Mouse (Mus musculus) intestine, embryonic 14.5 days (tissue): ENCODE results near the gene Pcbd2. TPM values are rescaled to one million over a fixed set of nuclear protein-coding genes. Genes with fewer than 3 reads are reported as not detected.

Experiments
- ATAC-seq: fragments of 200-750 bp; cut with Nextera tagmentation; replicated peaks from 2 replicates; pipeline ENCODE4 v1.8.0; 2017; ENCODE audit warnings: low read depth, moderate number of reproducible peaks, moderate TSS enrichment, moderate library complexity; ENCODE audit not compliant: low FRiP score, low TSS enrichment
- DNase-seq: peaks from one replicate; pipeline ENCODE4 v3.0.0-alpha.2; 2018; ENCODE audit warnings: low spot score
- H3K27ac ChIP-seq: fragments of 300-500 bp; sonication (generic); 2 replicates; pipeline ENCODE4 v1.5.1; 2014; ENCODE audit warnings: low read depth, mild to moderate bottlenecking, control low read depth
- H3K27me3 ChIP-seq: fragments of 300-500 bp; sonication (generic); replicated peaks from 2 replicates; pipeline ENCODE4 v1.6.1; 2014; ENCODE audit warnings: low read length, control low read depth; ENCODE audit not compliant: control insufficient read depth, insufficient read depth
- H3K36me3 ChIP-seq: fragments of 300-500 bp; sonication (generic); 2 replicates; pipeline ENCODE4 v1.6.1; 2014; ENCODE audit warnings: low read length, control low read depth; ENCODE audit not compliant: control insufficient read depth, insufficient read depth
- H3K4me1 ChIP-seq: fragments of 300-500 bp; sonication (generic); replicated peaks from 2 replicates; pipeline ENCODE4 v1.6.1; 2014; ENCODE audit warnings: low read length, control low read depth, mixed read lengths; ENCODE audit not compliant: control insufficient read depth, insufficient read depth
- H3K4me2 ChIP-seq: fragments of 300-500 bp; sonication (generic); 2 replicates; pipeline ENCODE4 v1.6.1; 2014; ENCODE audit warnings: low read length
- H3K4me3 ChIP-seq: fragments of 300-500 bp; sonication (generic); 2 replicates; pipeline ENCODE4 v1.5.1; 2014; ENCODE audit warnings: low read depth, low read length, control low read depth, mixed read lengths
- H3K9ac ChIP-seq: fragments of 300-500 bp; sonication (generic); 2 replicates; pipeline ENCODE4 v1.6.1; 2014; ENCODE audit warnings: mild to moderate bottlenecking, low read length
- H3K9me3 ChIP-seq: fragments of 300-500 bp; sonication (generic); 2 replicates; pipeline ENCODE4 v1.6.1; 2016; ENCODE audit warnings: low read length, control low read depth; ENCODE audit not compliant: control insufficient read depth
- WGBS: fragments of 180-500 bp; shearing (Covaris S2); extraction: QIAGEN DNeasy Blood & Tissue Kit; methylation state at CpG from one replicate; pipeline ENCODE4 v1.1.7; 2014; 5-methylcytosine and 5-hydroxymethylcytosine counted together
- polyA plus RNA-seq: library from polyadenylated mRNA; unstranded; fragments of >200 nt; fragmentation: Nextera tagmentation; extraction: Ambion mirVana; gene quantifications from 2 replicates; pipeline ENCODE4 v1.2.1, GENCODE M21; 2014

Gene Pcbd2
- polyA plus RNA-seq, 1 experiment from 2014 or later = 60.1 TPM

DNA sequence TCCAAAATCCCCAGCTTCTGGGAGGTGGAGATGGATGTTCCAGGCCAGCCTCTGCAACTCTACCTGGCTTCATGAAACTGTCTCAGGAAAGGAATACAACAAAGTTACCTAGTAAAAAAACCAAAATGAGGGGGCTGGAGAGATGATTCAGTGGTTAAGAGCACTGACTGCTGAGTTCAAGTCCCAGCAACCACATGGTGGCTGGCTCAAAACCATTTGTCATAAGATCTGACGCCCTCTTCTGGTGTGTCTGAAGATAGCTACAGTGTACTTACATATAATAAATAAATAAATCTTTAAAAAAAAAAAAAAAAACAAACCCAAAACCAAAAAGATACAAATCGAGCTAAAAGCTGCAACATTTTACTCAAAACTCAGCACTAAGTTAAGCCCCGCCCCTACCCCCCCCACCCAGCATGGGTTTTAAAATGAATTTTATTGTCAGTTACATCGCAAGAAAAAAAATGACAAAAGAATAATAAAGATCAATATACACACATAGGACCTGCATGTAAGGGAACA lies 509 bp upstream of the Pcbd2 start:
- no peak for DNase-seq
- no peaks in the 10 kb centered on the region for H3K9me3 ChIP-seq
- no peak for ATAC-seq
- H3K27me3 ChIP-seq = no peaks in the 10 kb centered on the region
- H3K4me1 ChIP-seq = no peaks in the 10 kb centered on the region
- H3K4me3 ChIP-seq = peak overlapping the region; percentile 68
- WGBS = 6% methylated on average over 4 of the region's 4 CpGs
- H3K27ac ChIP-seq = peak overlapping the region; percentile 97
- peak overlapping the region; percentile 69 for H3K4me2 ChIP-seq
- peak overlapping the region; percentile 70 for H3K9ac ChIP-seq
- peaks cover 42% of the 10 kb centered on the region for H3K36me3 ChIP-seq

- 3% methylated on average over 19 of the region's 19 CpGs for WGBS
- Histone ChIP-seq H3K4me3 (peak overlapping the region; percentile 68), H3K4me2 (peak overlapping the region; percentile 69), H3K36me3 (peaks cover 32% of the 10 kb centered on the region), H3K27ac (peak overlapping the region; percentile 97), H3K4me1 (no peaks in the 10 kb centered on the region), H3K9ac (peak overlapping the region; percentile 70), H3K9me3 (no peaks in the 10 kb centered on the region), H3K27me3 (no peaks in the 10 kb centered on the region)
- ATAC-seq = peak; percentile 77
- peak; percentile 89 for DNase-seq
Observed at GRCm38 (mm10) chr13:55727839-55728238, 671 bp downstream of the Pcbd2 start.

DNA sequence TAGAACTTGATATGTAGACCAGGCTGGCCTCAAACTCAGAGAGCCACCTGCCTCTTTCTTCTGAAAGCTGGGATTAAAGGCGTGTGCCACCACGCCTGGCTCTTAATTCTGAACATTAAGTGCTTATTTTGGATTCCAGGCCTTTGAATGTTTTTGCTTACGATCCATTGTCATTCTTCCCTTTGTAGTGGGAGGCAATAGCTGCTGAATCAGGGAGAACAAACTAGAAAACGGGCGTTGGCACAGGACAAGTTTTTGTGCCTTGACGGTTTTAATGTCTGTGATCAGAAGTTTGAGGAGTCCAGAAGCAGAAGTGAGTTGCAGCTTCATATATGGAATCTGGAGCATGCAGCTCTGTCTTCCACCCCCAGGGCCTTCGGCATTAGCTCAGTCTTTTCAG lies 3.5 kb downstream of the Pcbd2 start:
- 87% methylated on average over 7 of the region's 7 CpGs for WGBS
- no peaks in the 10 kb centered on the region for H3K27me3 ChIP-seq
- ATAC-seq = no peak

GRCm38 (mm10) chr13:55732121-55732520 lies 5.0 kb downstream of the Pcbd2 start:
- Histone ChIP-seq H3K4me2 (no peak overlapping the region), H3K4me3 (no peak overlapping the region), H3K27me3 (no peaks in the 10 kb centered on the region), H3K27ac (no peak overlapping the region), H3K9ac (no peak overlapping the region), H3K36me3 (no peaks in the 10 kb centered on the region), H3K4me1 (no peaks in the 10 kb centered on the region), H3K9me3 (no peaks in the 10 kb centered on the region)
- DNase-seq (no peak), ATAC-seq (no peak)
- WGBS = 88% methylated on average over 2 of the region's 2 CpGs

More for the DNA sequence above, 3.5 kb downstream of the Pcbd2 start:
- Histone ChIP-seq H3K4me2 (no peak overlapping the region), H3K27ac (no peak overlapping the region), H3K9me3 (no peaks in the 10 kb centered on the region), H3K4me3 (no peak overlapping the region), H3K9ac (no peak overlapping the region), H3K36me3 (peaks cover 7% of the 10 kb centered on the region), H3K4me1 (no peaks in the 10 kb centered on the region)
- DNase-seq = no peak

GRCm38 (mm10) chr13:55733628-55734502 lies 6.7 kb downstream of the Pcbd2 start:
- no peaks in the 10 kb centered on the region for H3K9me3 ChIP-seq
- 70% methylated on average over 22 of the region's 22 CpGs for WGBS
- no peak overlapping the region for H3K4me2 ChIP-seq
- no peaks in the 10 kb centered on the region for H3K4me1 ChIP-seq
- ATAC-seq (0 out of 2 replicates have a peak, but pooled peaks have one; percentile 50), DNase-seq (no peak)
- H3K4me3 ChIP-seq = no peak overlapping the region
- no peak overlapping the region for H3K9ac ChIP-seq
- no peaks in the 10 kb centered on the region for H3K27me3 ChIP-seq
- no peak overlapping the region for H3K27ac ChIP-seq
- no peaks in the 10 kb centered on the region for H3K36me3 ChIP-seq

DNA sequence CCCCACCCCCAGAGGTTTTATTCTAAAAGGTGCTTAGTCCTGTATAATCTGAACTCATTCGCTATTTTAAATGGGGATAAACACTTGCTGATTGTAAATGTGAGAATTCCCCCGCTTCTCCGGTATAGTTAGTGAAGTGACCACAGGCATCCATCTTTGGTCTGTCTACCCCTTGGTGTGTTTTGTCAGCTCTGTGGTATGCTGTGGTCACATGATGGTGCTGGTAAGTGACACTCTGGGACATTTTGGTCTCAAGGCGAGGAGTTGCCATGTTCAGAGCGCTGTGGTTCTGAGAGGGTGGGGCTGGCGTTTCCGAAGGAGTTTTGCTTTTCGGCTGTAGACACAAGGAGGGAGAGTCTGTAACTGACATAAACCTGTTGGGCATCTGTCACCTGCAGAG lies 10.7 kb downstream of the Pcbd2 start:
- ATAC-seq (no peak), DNase-seq (no peak)
- no peak overlapping the region for H3K4me2 ChIP-seq
- 91% methylated on average over 8 of the region's 8 CpGs for WGBS
- H3K4me3 ChIP-seq = no peak overlapping the region
- H3K36me3 ChIP-seq = no peaks in the 10 kb centered on the region
- no peak overlapping the region for H3K27ac ChIP-seq
- no peak overlapping the region for H3K9ac ChIP-seq
- no peaks in the 10 kb centered on the region for H3K9me3 ChIP-seq
- no peaks in the 10 kb centered on the region for H3K4me1 ChIP-seq
- H3K27me3 ChIP-seq = no peaks in the 10 kb centered on the region

DNA sequence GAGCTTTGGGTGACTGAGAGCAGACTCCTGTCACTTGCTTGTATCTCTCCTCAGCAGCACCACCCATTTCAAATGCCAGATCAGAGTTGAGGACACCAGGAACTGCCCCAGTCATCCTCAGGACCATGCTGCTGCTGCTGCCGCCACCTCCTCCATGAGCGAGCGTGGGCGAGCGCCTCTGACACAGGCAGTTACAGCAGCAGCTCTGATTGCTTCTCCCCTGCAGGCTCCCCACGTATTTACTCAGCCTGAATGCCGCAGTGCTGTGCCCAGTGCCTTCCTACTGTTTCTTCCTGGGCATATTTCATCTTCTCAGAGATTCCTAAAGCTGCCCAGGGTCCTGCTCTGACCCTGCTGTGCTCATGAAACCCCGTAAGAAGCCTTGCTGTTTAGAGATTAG lies 15.1 kb downstream of the Pcbd2 start:
- no peaks in the 10 kb centered on the region for H3K4me1 ChIP-seq
- no peaks in the 10 kb centered on the region for H3K27me3 ChIP-seq
- H3K27ac ChIP-seq = no peak overlapping the region
- H3K4me2 ChIP-seq = no peak overlapping the region
- H3K9me3 ChIP-seq = no peaks in the 10 kb centered on the region
- ATAC-seq (no peak), DNase-seq (no peak)
- no peaks in the 10 kb centered on the region for H3K36me3 ChIP-seq
- WGBS = 63% methylated on average over 8 of the region's 8 CpGs
- no peak overlapping the region for H3K4me3 ChIP-seq
- H3K9ac ChIP-seq = no peak overlapping the region

DNA sequence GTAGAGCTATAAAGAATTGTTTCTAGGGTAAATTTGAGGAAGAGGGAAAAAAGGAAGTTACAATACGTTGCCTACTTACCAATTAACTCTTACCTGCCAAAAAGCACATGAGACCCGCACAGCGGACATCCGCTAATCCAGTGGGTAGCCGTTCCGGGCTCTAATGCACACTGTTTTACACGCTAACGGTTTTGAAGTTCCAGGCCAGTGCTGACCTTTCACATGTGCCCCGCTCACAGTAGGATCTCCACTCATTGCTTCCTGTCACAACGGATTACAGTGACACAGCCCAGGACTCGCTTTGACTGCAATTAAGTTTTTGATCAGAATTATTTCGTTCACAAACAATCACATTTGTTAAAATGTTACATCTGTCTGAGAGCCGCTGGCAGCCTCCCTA lies 27.2 kb downstream of the Pcbd2 start:
- Histone ChIP-seq H3K36me3 (no peaks in the 10 kb centered on the region), H3K9ac (no peak overlapping the region), H3K4me3 (no peak overlapping the region), H3K4me2 (no peak overlapping the region), H3K4me1 (peaks cover 17% of the 10 kb centered on the region), H3K9me3 (no peaks in the 10 kb centered on the region), H3K27ac (no peak overlapping the region), H3K27me3 (no peaks in the 10 kb centered on the region)
- DNase-seq (no peak), ATAC-seq (no peak)
- 45% methylated on average over 13 of the region's 13 CpGs for WGBS
